ENCODE assay signal across 29 mouse cellular contexts in genomic region chr1:156044211-156044611, GRCm38 (mm10). TPM values are rescaled to one million over a fixed set of nuclear protein-coding genes. Genes with fewer than 3 reads are reported as not detected.
DNase-seq lines count a peak whose midpoint lies in the region; ATAC-seq and TF ChIP-seq lines count a peak whose summit lies in the region.
"Had no signal": no experiment of that assay in that cellular context is flagged by ENCODE, and none has a peak within 500 bp of the region (broad histone marks: within the 10 kb centered on the region; RNA-seq: fewer than 3 reads in every experiment).

No protein-coding gene starts in this region.

- no peak overlapping the region for H3K4me3 ChIP-seq in heart, embryonic 10.5 days
- no peak overlapping the region for H3K4me3 ChIP-seq in liver, adult 2 months (ENCODE audit: insufficient read depth, low read depth, low read length)
- no peak overlapping the region for H3K4me3 ChIP-seq in intestine, postnatal 0 days (ENCODE audit: low read depth, low read length)
- H3K4me3 ChIP-seq: embryonic facial prominence, embryonic 13.5 days; forebrain, embryonic 10.5 days; forebrain, embryonic 15.5 days; hindbrain, embryonic 10.5 days; hindbrain, embryonic 15.5 days; kidney, embryonic 15.5 days; stomach, embryonic 15.5 days had no signal

- peaks cover 20% of the 10 kb centered on the region for H3K4me1 ChIP-seq in heart, embryonic 10.5 days
- peaks cover 29% of the 10 kb centered on the region for H3K4me1 ChIP-seq in liver, adult 2 months (ENCODE audit: control insufficient read depth, insufficient read depth, low read length)
- 0 out of 2 replicates have a peak, but pooled peaks cover 9% of the 10 kb centered on the region for H3K4me1 ChIP-seq in intestine, postnatal 0 days (replicated peaks; ENCODE audit: control insufficient read depth, insufficient read depth, low read length)

- 0 out of 2 replicates have a peak overlapping the region, but pooled peaks have one; percentile 19 for H3K9ac ChIP-seq in liver, adult 2 months (ENCODE audit: low read depth, low read length)
- H3K9ac ChIP-seq in intestine, postnatal 0 days (ENCODE audit: low read depth, low read length), result no peak overlapping the region
- H3K9ac ChIP-seq: forebrain, embryonic 15.5 days; hindbrain, embryonic 15.5 days; kidney, embryonic 15.5 days; lung, embryonic 14.5 days; stomach, embryonic 15.5 days had no signal

- peaks cover 54% of the 10 kb centered on the region for H3K36me3 ChIP-seq in heart, embryonic 10.5 days
- peaks cover 42% of the 10 kb centered on the region for H3K36me3 ChIP-seq in liver, adult 2 months (ENCODE audit: control insufficient read depth, insufficient read depth, low read length)
- H3K36me3 ChIP-seq in intestine, postnatal 0 days (ENCODE audit: control insufficient read depth, insufficient read depth), result peaks cover 38% of the 10 kb centered on the region

- peak; percentile 60 for DNase-seq in heart, adult 11 months
- DNase-seq in heart, embryonic 10.5 days (ENCODE audit: low spot score), result no peak
- DNase-seq in liver, adult 2 months (ENCODE audit: extremely low read depth, low read depth, low spot score), result peak; percentile 75
- DNase-seq in liver (no peak), MN1 (ENCODE audit: low spot score) (peak; percentile 27)
- DNase-seq in cerebellum, postnatal 14 days, result no peak
- DNase-seq in retina, embryonic 14.5 days (ENCODE audit: low spot score), result no peak
- DNase-seq: adrenal gland, postnatal 14 days; cerebellum, adult 11 months; cerebellum, adult 9-10 months; heart, postnatal 14 days; kidney, postnatal 4 days; left cerebral cortex, postnatal 4 days; lung, embryonic 14.5 days; lung, postnatal 14 days; midbrain, embryonic 14.5 days; retina, postnatal 1 day; right cerebral cortex, postnatal 14 days; thymus, postnatal 14 days had no signal

- H3K79me2 ChIP-seq in liver, adult 2 months (ENCODE audit: control insufficient read depth, insufficient read depth, low read length), result peaks cover 45% of the 10 kb centered on the region; the same call in 1 of the 2 replicates

- TF ChIP-seq CTCF in liver, adult 2 months (IDR thresholded peaks at IDR 0.05; ENCODE audit: low read depth, low read length), result no peak
- no peak for TF ChIP-seq CTCF in intestine, postnatal 0 days (IDR thresholded peaks at IDR 0.05; ENCODE audit: low read depth)

- H3K9me3 ChIP-seq in heart, embryonic 10.5 days, result no peaks in the 10 kb centered on the region
- no peaks in the 10 kb centered on the region for H3K9me3 ChIP-seq in intestine, postnatal 0 days (ENCODE audit: control insufficient read depth)
- H3K9me3 ChIP-seq: embryonic facial prominence, embryonic 13.5 days; forebrain, embryonic 10.5 days; forebrain, embryonic 15.5 days; hindbrain, embryonic 10.5 days; hindbrain, embryonic 15.5 days; kidney, embryonic 15.5 days; stomach, embryonic 15.5 days had no signal

- WGBS in heart, embryonic 10.5 days, result 61% methylated on average over 5 of the region's 5 CpGs
- 7% methylated on average over 5 of the region's 5 CpGs for WGBS in liver, adult 2 months
- 34% methylated on average over 5 of the region's 5 CpGs for WGBS in intestine, postnatal 0 days

- peak overlapping the region; percentile 64; the same call in 1 of the 2 replicates for H3K4me2 ChIP-seq in intestine, postnatal 0 days (replicated peaks; ENCODE audit: low read depth)
- H3K4me2 ChIP-seq: embryonic facial prominence, embryonic 13.5 days; forebrain, embryonic 15.5 days; heart, embryonic 11.5 days; hindbrain, embryonic 15.5 days; kidney, embryonic 15.5 days; lung, embryonic 14.5 days had no signal

- no peak for TF ChIP-seq POLR2A in liver, adult 2 months (IDR thresholded peaks at IDR 0.05; ENCODE audit: extremely low read depth, insufficient read depth, low read length)

- no peaks in the 10 kb centered on the region for H3K27me3 ChIP-seq in heart, embryonic 10.5 days (ENCODE audit: insufficient read depth, poor library complexity, severe bottlenecking)
- H3K27me3 ChIP-seq in liver, adult 2 months (ENCODE audit: control insufficient read depth, insufficient read depth, low read length), result no peaks in the 10 kb centered on the region
- H3K27me3 ChIP-seq in intestine, postnatal 0 days (replicated peaks; ENCODE audit: control insufficient read depth, insufficient read depth, low read length), result no peaks in the 10 kb centered on the region
- H3K27me3 ChIP-seq: embryonic facial prominence, embryonic 13.5 days; forebrain, embryonic 15.5 days; hindbrain, embryonic 15.5 days; kidney, embryonic 15.5 days; stomach, embryonic 15.5 days had no signal

- peak; percentile 64 for ATAC-seq in intestine, postnatal 0 days
- ATAC-seq: forebrain, embryonic 15.5 days; inflammation-experienced regulatory T-cells, adult 6 months had no signal

- no peak overlapping the region for H3K27ac ChIP-seq in heart, embryonic 10.5 days
- peak overlapping the region; percentile 58 for H3K27ac ChIP-seq in liver, adult 2 months (replicated peaks; ENCODE audit: insufficient read depth, low read depth, low read length)
- H3K27ac ChIP-seq in intestine, postnatal 0 days (ENCODE audit: low read depth, low read length), result peak overlapping the region; percentile 94; the same call in 1 of the 2 replicates
- H3K27ac ChIP-seq: embryonic facial prominence, embryonic 13.5 days; forebrain, embryonic 10.5 days; forebrain, embryonic 15.5 days; hindbrain, embryonic 10.5 days; hindbrain, embryonic 15.5 days; kidney, embryonic 15.5 days; stomach, embryonic 15.5 days had no signal

RNA-seq across cellular contexts. Expression of gene Tor1aip1, which starts 7.9 kb away (rescaled TPM):
- 35.6 and 38.8 TPM in 2 replicates for polyA plus RNA-seq in heart, embryonic 10.5 days (2016; fragmentation: Nextera tagmentation; extraction: Ambion mirVana)
- 26.4 and 32.6 TPM in 2 replicates for total RNA-seq in liver, adult 2 months (2014; rRNA removed)
- polyA plus RNA-seq in liver, adult 2 months (2012; rRNA removed), result 19.9 and 25.7 TPM in 2 replicates
- polyA plus RNA-seq in intestine, postnatal 0 days (2015; fragmentation: Nextera tagmentation; extraction: Ambion mirVana), result 34.6 and 34.7 TPM in 2 replicates

RNA-seq across cellular contexts. Expression of gene Tor1aip2, which starts 9.0 kb away (rescaled TPM):
- 92.8 and 108 TPM in 2 replicates for polyA plus RNA-seq in heart, embryonic 10.5 days (2016; fragmentation: Nextera tagmentation; extraction: Ambion mirVana)
- 110 and 118 TPM in 2 replicates for total RNA-seq in liver, adult 2 months (2014; rRNA removed)
- polyA plus RNA-seq in liver, adult 2 months (2012; rRNA removed), result 82.6 and 90.2 TPM in 2 replicates
- 129 and 142 TPM in 2 replicates for polyA plus RNA-seq in intestine, postnatal 0 days (2015; fragmentation: Nextera tagmentation; extraction: Ambion mirVana)

Comparison
In these comparisons a context has a peak if more than half of its experiments do, and no peak if none do; other contexts are left out.
1. DNase-seq: peak in heart, adult 11 months (single experiment), liver, adult 2 months (single experiment) and MN1 (single experiment); none in heart, embryonic 10.5 days (single experiment), liver (single experiment), cerebellum, postnatal 14 days (0 of 2) and retina, embryonic 14.5 days (single experiment).